Mouse (Mus musculus) forebrain, postnatal 0 days (tissue): ENCODE data around the gene Lrig2. TPM values are rescaled to one million over a fixed set of nuclear protein-coding genes. Genes with fewer than 3 reads are reported as not detected.

Experiments used
- ATAC-seq: fragments of 200-750 bp; cut with Nextera tagmentation; 2 replicates; pipeline ENCODE4 v1.8.0; 2017; ENCODE audit warnings: mild to moderate bottlenecking, moderate library complexity
- DNase-seq: peaks from one replicate; pipeline ENCODE4 v3.0.0-alpha.2; 2015
- H3K27ac ChIP-seq: fragments of 300-500 bp; sonication (generic); 2 replicates; pipeline ENCODE4 v1.5.1; 2014; ENCODE audit warnings: low read depth, mild to moderate bottlenecking, antibody characterized with exemption, low read length, moderate library complexity, mixed read lengths
- H3K27me3 ChIP-seq: fragments of 300-500 bp; sonication (generic); 2 replicates; pipeline ENCODE4 v1.6.1; 2014; ENCODE audit warnings: mild to moderate bottlenecking, low read length, mixed read lengths; ENCODE audit not compliant: insufficient read depth
- H3K36me3 ChIP-seq: fragments of 300-500 bp; sonication (generic); 2 replicates; pipeline ENCODE4 v1.6.1; 2014; ENCODE audit warnings: mild to moderate bottlenecking, moderate library complexity; ENCODE audit not compliant: insufficient read depth
- H3K4me1 ChIP-seq: fragments of 300-500 bp; sonication (generic); 2 replicates; pipeline ENCODE4 v1.6.1; 2014; ENCODE audit warnings: antibody characterized with exemption; ENCODE audit not compliant: insufficient read depth
- H3K4me2 ChIP-seq: fragments of 300-500 bp; sonication (generic); 2 replicates; pipeline ENCODE4 v1.6.1; 2014; ENCODE audit warnings: low read depth, mild to moderate bottlenecking, moderate library complexity
- H3K4me3 ChIP-seq: fragments of 300-500 bp; sonication (generic); 2 replicates; pipeline ENCODE4 v1.5.1; 2014; ENCODE audit warnings: low read depth, low read length, mixed read lengths
- H3K9ac ChIP-seq: fragments of 300-500 bp; sonication (generic); 2 replicates; pipeline ENCODE4 v1.6.1; 2014; ENCODE audit warnings: mild to moderate bottlenecking
- H3K9me3 ChIP-seq: fragments of 300-500 bp; sonication (generic); 2 replicates; pipeline ENCODE4 v1.6.1; 2016; ENCODE audit warnings: low read length
- CTCF ChIP-seq: sonication (generic); IDR thresholded peaks from 2 replicates; pipeline ENCODE4 v1.5.1; 2016; ENCODE audit warnings: antibody characterized with exemption, control low read depth, low read depth
- WGBS: fragments of 180-500 bp; shearing (Covaris S2); extraction: QIAGEN DNeasy Blood & Tissue Kit; methylation state at CpG from one replicate; pipeline ENCODE4 v1.1.7; 2014; 5-methylcytosine and 5-hydroxymethylcytosine counted together
- polyA plus RNA-seq: library from polyadenylated mRNA; unstranded; fragments of >200 nt; fragmentation: Nextera tagmentation; extraction: Ambion mirVana; gene quantifications from 2 replicates; pipeline ENCODE4 v1.2.1, GENCODE M21; 2015
- total RNA-seq: library from RNA; depleted of rRNA; stranded (reverse); fragments of >200 nt; gene quantifications from 2 replicates; pipeline ENCODE4 v1.2.3, GENCODE M21; 2014

The Lrig2 gene
- total and polyA plus RNA-seq, 2 experiments from 2014 or later, result 14.8 to 45.1 TPM

- Histone ChIP-seq H3K4me1 (no peaks in the 10 kb centered on the region), H3K4me2 (peak overlapping the region; percentile 40), H3K9ac (peak overlapping the region; percentile 40), H3K9me3 (no peaks in the 10 kb centered on the region), H3K4me3 (no peak overlapping the region), H3K27ac (0 out of 2 replicates have a peak overlapping the region, but pooled peaks have one; percentile 5), H3K36me3 (no peaks in the 10 kb centered on the region), H3K27me3 (no peaks in the 10 kb centered on the region)
- WGBS, result 7% methylated on average over 21 of the region's 21 CpGs
- DNase-seq, result peak; percentile 72
- peak; percentile 79 for TF ChIP-seq CTCF
- peak; percentile 74 for ATAC-seq
Measured at GRCm38 (mm10) chr3:104541139-104542064, 29.7 kb upstream of the Lrig2 start.

GRCm38 (mm10) chr3:104540480-104541138 lies 28.9 kb upstream of the Lrig2 start:
- DNase-seq (no peak), ATAC-seq (no peak)
- Histone ChIP-seq H3K9me3 (no peaks in the 10 kb centered on the region), H3K4me3 (no peak overlapping the region), H3K4me2 (no peak overlapping the region), H3K4me1 (no peaks in the 10 kb centered on the region), H3K9ac (no peak overlapping the region), H3K27me3 (no peaks in the 10 kb centered on the region), H3K27ac (no peak overlapping the region), H3K36me3 (no peaks in the 10 kb centered on the region)
- no peak for TF ChIP-seq CTCF
- 70% methylated on average over 9 of the region's 9 CpGs for WGBS

GRCm38 (mm10) chr3:104533223-104533622 lies 21.5 kb upstream of the Lrig2 start:
- WGBS, result 92% methylated on average over 1 of the region's 1 CpGs
- DNase-seq, result no peak

GRCm38 (mm10) chr3:104526115-104526882 lies 14.6 kb upstream of the Lrig2 start:
- H3K27me3 ChIP-seq, result no peaks in the 10 kb centered on the region
- H3K9ac ChIP-seq, result no peak overlapping the region
- no peaks in the 10 kb centered on the region for H3K36me3 ChIP-seq
- no peak overlapping the region for H3K27ac ChIP-seq
- no peaks in the 10 kb centered on the region for H3K9me3 ChIP-seq
- 75% methylated on average over 4 of the region's 4 CpGs for WGBS
- no peak overlapping the region for H3K4me2 ChIP-seq
- TF ChIP-seq CTCF, result no peak
- no peak overlapping the region for H3K4me3 ChIP-seq
- H3K4me1 ChIP-seq, result no peaks in the 10 kb centered on the region
- DNase-seq (no peak), ATAC-seq (no peak)

More at GRCm38 (mm10) chr3:104533223-104533622, 21.5 kb upstream of the Lrig2 start:
- H3K9me3 ChIP-seq, result no peaks in the 10 kb centered on the region
- H3K36me3 ChIP-seq, result no peaks in the 10 kb centered on the region
- no peak for ATAC-seq
- no peaks in the 10 kb centered on the region for H3K27me3 ChIP-seq
- H3K4me2 ChIP-seq, result no peak overlapping the region
- no peak overlapping the region for H3K27ac ChIP-seq
- no peak overlapping the region for H3K9ac ChIP-seq
- no peak for TF ChIP-seq CTCF
- no peaks in the 10 kb centered on the region for H3K4me1 ChIP-seq
- H3K4me3 ChIP-seq, result no peak overlapping the region

- ATAC-seq (no peak), DNase-seq (no peak)
- Histone ChIP-seq H3K27ac (no peak overlapping the region), H3K36me3 (no peaks in the 10 kb centered on the region), H3K9ac (no peak overlapping the region), H3K4me2 (no peak overlapping the region), H3K27me3 (no peaks in the 10 kb centered on the region), H3K4me1 (no peaks in the 10 kb centered on the region), H3K4me3 (no peak overlapping the region), H3K9me3 (no peaks in the 10 kb centered on the region)
- TF ChIP-seq CTCF, result no peak
- WGBS, result 29% methylated on average over 2 of the region's 2 CpGs
Measured at GRCm38 (mm10) chr3:104525516-104525915, 13.8 kb upstream of the Lrig2 start.

GRCm38 (mm10) chr3:104525029-104525428 lies 13.3 kb upstream of the Lrig2 start:
- Histone ChIP-seq H3K4me3 (no peak overlapping the region), H3K9me3 (no peaks in the 10 kb centered on the region), H3K4me1 (no peaks in the 10 kb centered on the region), H3K9ac (no peak overlapping the region), H3K27me3 (no peaks in the 10 kb centered on the region), H3K27ac (no peak overlapping the region), H3K4me2 (no peak overlapping the region), H3K36me3 (no peaks in the 10 kb centered on the region)
- TF ChIP-seq CTCF, result no peak
- no peak for ATAC-seq
- DNase-seq, result no peak
- 88% methylated on average over 1 of the region's 1 CpGs for WGBS
